Mouse (Mus musculus): ENCODE results near the gene Pam.
"Not testable (repeated sequence)": the region's sequence is repeated elsewhere in the genome, so short reads cannot be mapped to it uniquely, and the experiment has no call there.

The Pam gene

GRCm38 (mm10) chr1:97960124-97960523, 135.3 kb downstream of the Pam start:
- DNase-seq: no peak

GRCm38 (mm10) chr1:97958759-97959158, 136.7 kb downstream of the Pam start:
- no peak for DNase-seq

GRCm38 (mm10) chr1:97949258-97949657, 146.2 kb downstream of the Pam start:
- DNase-seq: not testable (repeated sequence)

GRCm38 (mm10) chr1:97947100-97947499, 148.3 kb downstream of the Pam start:
- no peak for DNase-seq

GRCm38 (mm10) chr1:97943908-97944608, 151.4 kb downstream of the Pam start:
- no peak for DNase-seq

- DNase-seq: no peak
These were observed 152.0 kb downstream of the Pam start for GRCm38 (mm10) chr1:97943402-97943801.

GRCm38 (mm10) chr1:97942966-97943365, 152.5 kb downstream of the Pam start:
- DNase-seq: no peak

GRCm38 (mm10) chr1:97938586-97938985, 156.9 kb downstream of the Pam start:
- no peak for DNase-seq

- no peak for DNase-seq
These were observed 157.4 kb downstream of the Pam start for GRCm38 (mm10) chr1:97938053-97938452.

- no peak for DNase-seq
These were observed 160.5 kb downstream of the Pam start for GRCm38 (mm10) chr1:97934940-97935339.

GRCm38 (mm10) chr1:97931220-97931619, 164.2 kb downstream of the Pam start:
- no peak for DNase-seq

- DNase-seq: no peak
These were observed 165.9 kb downstream of the Pam start for GRCm38 (mm10) chr1:97929415-97930028.

GRCm38 (mm10) chr1:97926789-97927188, 168.7 kb downstream of the Pam start:
- DNase-seq: no peak

GRCm38 (mm10) chr1:97926017-97926540, 169.4 kb downstream of the Pam start:
- DNase-seq: no peak

GRCm38 (mm10) chr1:97922395-97922794, 173.1 kb downstream of the Pam start:
- no peak for DNase-seq

GRCm38 (mm10) chr1:97921886-97922285, 173.6 kb downstream of the Pam start:
- no peak for DNase-seq

- peak; percentile 3 to 7 for DNase-seq
These were observed 177.0 kb downstream of the Pam start for GRCm38 (mm10) chr1:97918495-97918894.

GRCm38 (mm10) chr1:97916971-97917234, 178.5 kb downstream of the Pam start:
- DNase-seq: no peak

- DNase-seq: no peak
These were observed 179.1 kb downstream of the Pam start for GRCm38 (mm10) chr1:97916218-97916970.

- DNase-seq: no peak
These were observed 179.7 kb downstream of the Pam start for GRCm38 (mm10) chr1:97915726-97916125.

GRCm38 (mm10) chr1:97910874-97911273, 184.6 kb downstream of the Pam start:
- no peak for DNase-seq

GRCm38 (mm10) chr1:97909561-97909960, 185.9 kb downstream of the Pam start:
- no peak for DNase-seq

GRCm38 (mm10) chr1:97908736-97909135, 186.7 kb downstream of the Pam start:
- no peak for DNase-seq

GRCm38 (mm10) chr1:97903912-97904460, 191.5 kb downstream of the Pam start:
- DNase-seq: no peak
